Mouse (Mus musculus) stomach, embryonic 14.5 days (tissue): ENCODE data around the gene Fgf10. TPM values are rescaled to one million over a fixed set of nuclear protein-coding genes. Genes with fewer than 3 reads are reported as not detected.

Experiments used
- ATAC-seq: fragments of 200-750 bp; cut with Nextera tagmentation; 2 replicates; pipeline ENCODE4 v1.8.0; 2017; ENCODE audit warnings: low read depth, moderate TSS enrichment; ENCODE audit not compliant: insufficient number of reproducible peaks, insufficient read depth, low FRiP score
- H3K27ac ChIP-seq: fragments of 300-500 bp; sonication (generic); 2 replicates; pipeline ENCODE4 v1.5.1; 2014; ENCODE audit warnings: mild to moderate bottlenecking, low read length, moderate library complexity, mixed read lengths
- H3K27me3 ChIP-seq: fragments of 300-500 bp; sonication (generic); 2 replicates; pipeline ENCODE4 v1.6.1; 2014; ENCODE audit warnings: low read length, control low read depth, mixed read lengths; ENCODE audit not compliant: control insufficient read depth, insufficient read depth
- H3K36me3 ChIP-seq: fragments of 300-500 bp; sonication (generic); 2 replicates; pipeline ENCODE4 v1.6.1; 2014; ENCODE audit warnings: mild to moderate bottlenecking, control low read depth, low read length, moderate library complexity, mixed read lengths; ENCODE audit not compliant: control insufficient read depth, insufficient read depth
- H3K4me1 ChIP-seq: fragments of 300-500 bp; sonication (generic); 2 replicates; pipeline ENCODE4 v1.6.1; 2014; ENCODE audit warnings: low read length, control low read depth, mixed read lengths; ENCODE audit not compliant: control insufficient read depth, insufficient read depth
- H3K4me2 ChIP-seq: fragments of 300-500 bp; sonication (generic); replicated peaks from 2 replicates; pipeline ENCODE4 v1.6.1; 2014; ENCODE audit warnings: low read depth, low read length, control low read depth
- H3K4me3 ChIP-seq: fragments of 300-500 bp; sonication (generic); 2 replicates; pipeline ENCODE4 v1.5.1; 2014; ENCODE audit warnings: low read depth, low read length, control low read depth
- H3K9ac ChIP-seq: fragments of 300-500 bp; sonication (generic); replicated peaks from 2 replicates; pipeline ENCODE4 v1.6.1; 2014; ENCODE audit warnings: low read depth, mild to moderate bottlenecking, control low read depth, low read length, moderate library complexity, mixed read lengths
- H3K9me3 ChIP-seq: fragments of 300-500 bp; sonication (generic); 2 replicates; pipeline ENCODE4 v1.6.1; 2016; ENCODE audit warnings: low read depth, low read length, control low read depth; ENCODE audit not compliant: control insufficient read depth
- WGBS: fragments of 180-500 bp; shearing (Covaris S2); extraction: QIAGEN DNeasy Blood & Tissue Kit; methylation state at CpG from one replicate; pipeline ENCODE4 v1.1.7; 2014; 5-methylcytosine and 5-hydroxymethylcytosine counted together
- polyA plus RNA-seq: library from polyadenylated mRNA; unstranded; fragments of >200 nt; fragmentation: Nextera tagmentation; extraction: Ambion mirVana; gene quantifications from 2 replicates; pipeline ENCODE4 v1.2.1, GENCODE M21; 2014

Gene Fgf10
- polyA plus RNA-seq, 1 experiment from 2014 or later = 14.0 TPM

GRCm38 (mm10) chr13:118713626-118714150 is 44.1 kb downstream of the Fgf10 start:
- peak overlapping the region; percentile 34; the same call in 1 of the 2 replicates for H3K27ac ChIP-seq
- no peak for ATAC-seq

GRCm38 (mm10) chr13:118714284-118715065 is 44.9 kb downstream of the Fgf10 start:
- Histone ChIP-seq H3K36me3 (no peaks in the 10 kb centered on the region), H3K27me3 (no peaks in the 10 kb centered on the region), H3K9me3 (0 out of 2 replicates have a peak, but pooled peaks cover 2% of the 10 kb centered on the region), H3K4me2 (peak overlapping the region; percentile 70), H3K9ac (peak overlapping the region; percentile 48), H3K4me3 (peak overlapping the region; percentile 52), H3K27ac (peak overlapping the region; percentile 57), H3K4me1 (0 out of 2 replicates have a peak, but pooled peaks cover 6% of the 10 kb centered on the region)
- WGBS = 0% methylated on average over 33 of the region's 36 CpGs
- peak; percentile 72; the same call in 1 of the 2 replicates for ATAC-seq

More at GRCm38 (mm10) chr13:118713626-118714150, 44.1 kb downstream of the Fgf10 start:
- no peaks in the 10 kb centered on the region for H3K27me3 ChIP-seq
- 2% methylated on average over 14 of the region's 14 CpGs for WGBS
- 0 out of 2 replicates have a peak, but pooled peaks cover 2% of the 10 kb centered on the region for H3K9me3 ChIP-seq
- 0 out of 2 replicates have a peak, but pooled peaks cover 6% of the 10 kb centered on the region for H3K4me1 ChIP-seq
- no peaks in the 10 kb centered on the region for H3K36me3 ChIP-seq
- H3K4me3 ChIP-seq = peak overlapping the region; percentile 52
- H3K9ac ChIP-seq = peak overlapping the region; percentile 25; the same call in 1 of the 2 replicates
- H3K4me2 ChIP-seq = peak overlapping the region; percentile 70

GRCm38 (mm10) chr13:118715066-118716018 is 45.8 kb downstream of the Fgf10 start:
- H3K4me3 ChIP-seq = peak overlapping the region; percentile 52
- ATAC-seq = peak; percentile 39; the same call in 1 of the 2 replicates
- H3K27ac ChIP-seq = peak overlapping the region; percentile 57
- no peaks in the 10 kb centered on the region for H3K27me3 ChIP-seq
- H3K9ac ChIP-seq = peak overlapping the region; percentile 48
- 0 out of 2 replicates have a peak, but pooled peaks cover 6% of the 10 kb centered on the region for H3K4me1 ChIP-seq
- H3K4me2 ChIP-seq = peak overlapping the region; percentile 70
- WGBS = 2% methylated on average over 31 of the region's 31 CpGs
- H3K36me3 ChIP-seq = no peaks in the 10 kb centered on the region
- 0 out of 2 replicates have a peak, but pooled peaks cover 2% of the 10 kb centered on the region for H3K9me3 ChIP-seq

- Histone ChIP-seq H3K4me3 (peak overlapping the region; percentile 52), H3K4me1 (0 out of 2 replicates have a peak, but pooled peaks cover 6% of the 10 kb centered on the region), H3K36me3 (no peaks in the 10 kb centered on the region), H3K9ac (peak overlapping the region; percentile 48; the same call in 1 of the 2 replicates), H3K27ac (peak overlapping the region; percentile 57; the same call in 1 of the 2 replicates), H3K9me3 (0 out of 2 replicates have a peak, but pooled peaks cover under 1% of the 10 kb centered on the region), H3K27me3 (no peaks in the 10 kb centered on the region), H3K4me2 (peak overlapping the region; percentile 70)
- ATAC-seq = no peak
- 11% methylated on average over 8 of the region's 8 CpGs for WGBS
Observed at GRCm38 (mm10) chr13:118716265-118716664, 46.7 kb downstream of the Fgf10 start.

- 52% methylated on average over 1 of the region's 1 CpGs for WGBS
- Histone ChIP-seq H3K27me3 (no peaks in the 10 kb centered on the region), H3K27ac (peak overlapping the region; percentile 57; the same call in 1 of the 2 replicates), H3K9ac (no peak overlapping the region; the same call in 1 of the 2 replicates), H3K4me3 (peak overlapping the region; percentile 52), H3K4me2 (peak overlapping the region; percentile 70), H3K4me1 (0 out of 2 replicates have a peak, but pooled peaks cover 6% of the 10 kb centered on the region), H3K9me3 (no peaks in the 10 kb centered on the region), H3K36me3 (no peaks in the 10 kb centered on the region)
- ATAC-seq = no peak
Observed at GRCm38 (mm10) chr13:118716726-118717125, 47.1 kb downstream of the Fgf10 start.

- ATAC-seq = no peak
- no peaks in the 10 kb centered on the region for H3K9me3 ChIP-seq
- no peak overlapping the region for H3K27ac ChIP-seq
- no peak overlapping the region for H3K9ac ChIP-seq
- H3K4me3 ChIP-seq = 0 out of 2 replicates have a peak overlapping the region, but pooled peaks have one; percentile 2
- no peaks in the 10 kb centered on the region for H3K4me1 ChIP-seq
- H3K36me3 ChIP-seq = no peaks in the 10 kb centered on the region
- H3K27me3 ChIP-seq = no peaks in the 10 kb centered on the region
- WGBS = 33% methylated on average over 3 of the region's 3 CpGs
- peak overlapping the region; percentile 16 for H3K4me2 ChIP-seq
Observed at GRCm38 (mm10) chr13:118718396-118718795, 48.8 kb downstream of the Fgf10 start.

GRCm38 (mm10) chr13:118721668-118722067 is 52.1 kb downstream of the Fgf10 start:
- H3K27ac ChIP-seq = no peak overlapping the region
- no peaks in the 10 kb centered on the region for H3K9me3 ChIP-seq
- no peaks in the 10 kb centered on the region for H3K36me3 ChIP-seq
- 37% methylated on average over 1 of the region's 1 CpGs for WGBS
- no peak overlapping the region for H3K4me3 ChIP-seq
- no peak for ATAC-seq
- no peak overlapping the region for H3K4me2 ChIP-seq
- no peaks in the 10 kb centered on the region for H3K27me3 ChIP-seq
- H3K4me1 ChIP-seq = no peaks in the 10 kb centered on the region
- no peak overlapping the region for H3K9ac ChIP-seq
